Mouse (Mus musculus) limb, embryonic 11.5 days (tissue): ENCODE results near the gene Itga3. TPM values are rescaled to one million over a fixed set of nuclear protein-coding genes. Genes with fewer than 3 reads are reported as not detected.
A peak's percentile ranks its signal among the peaks of the same experiment; 100 is the strongest.

Experiments
- ATAC-seq: fragments of 200-750 bp; cut with Nextera tagmentation; 2 replicates; pipeline ENCODE4 v1.8.0; 2017; ENCODE audit warnings: low read depth; ENCODE audit not compliant: insufficient number of reproducible peaks, low FRiP score, low TSS enrichment
- DNase-seq: peaks from one replicate; pipeline ENCODE4 v3.0.0-alpha.2; 2015; ENCODE audit warnings: low spot score
- H3K27ac ChIP-seq: fragments of 300-500 bp; sonication (generic); replicated peaks from 2 replicates; pipeline ENCODE4 v1.5.1; 2014; ENCODE audit warnings: low read depth, mild to moderate bottlenecking, low read length
- H3K27me3 ChIP-seq: fragments of 300-500 bp; sonication (generic); 2 replicates; pipeline ENCODE4 v1.6.1; 2014; ENCODE audit warnings: mild to moderate bottlenecking, low read length, mixed read lengths; ENCODE audit not compliant: control insufficient read depth, insufficient read depth
- H3K36me3 ChIP-seq: fragments of 300-500 bp; sonication (generic); 2 replicates; pipeline ENCODE4 v1.6.1; 2014; ENCODE audit warnings: mild to moderate bottlenecking, low read length, moderate library complexity, mixed read lengths; ENCODE audit not compliant: control insufficient read depth, insufficient read depth
- H3K4me1 ChIP-seq: fragments of 300-500 bp; sonication (generic); 2 replicates; pipeline ENCODE4 v1.6.1; 2014; ENCODE audit warnings: low read length, mixed read lengths; ENCODE audit not compliant: control insufficient read depth, insufficient read depth
- H3K4me2 ChIP-seq: fragments of 300-500 bp; sonication (generic); 2 replicates; pipeline ENCODE4 v1.6.1; 2014; ENCODE audit warnings: low read depth, mild to moderate bottlenecking, moderate library complexity; ENCODE audit not compliant: severe bottlenecking
- H3K4me3 ChIP-seq: fragments of 300-500 bp; sonication (generic); 2 replicates; pipeline ENCODE4 v1.5.1; 2014; ENCODE audit warnings: low read depth, low read length
- H3K9ac ChIP-seq: fragments of 300-500 bp; sonication (generic); 2 replicates; pipeline ENCODE4 v1.6.1; 2014; ENCODE audit warnings: mild to moderate bottlenecking, low read length
- H3K9me3 ChIP-seq: fragments of 300-500 bp; sonication (generic); 2 replicates; pipeline ENCODE4 v1.6.1; 2016; ENCODE audit warnings: low read length; ENCODE audit not compliant: control insufficient read depth
- whole genome bisulfite sequencing: fragments of 180-500 bp; shearing (Covaris S2); extraction: QIAGEN DNeasy Blood & Tissue Kit; methylation state at CpG from one replicate; pipeline ENCODE4 v1.1.7; 2014; 5-methylcytosine and 5-hydroxymethylcytosine counted together
- polyA plus RNA-seq: library from polyadenylated mRNA; unstranded; fragments of >200 nt; fragmentation: Nextera tagmentation; extraction: Ambion mirVana; gene quantifications from 2 replicates; pipeline ENCODE4 v1.2.1, GENCODE M21; 2014

Itga3 gene
- polyA plus RNA-seq, 1 experiment from 2014 or later = 5.7 TPM

DNA sequence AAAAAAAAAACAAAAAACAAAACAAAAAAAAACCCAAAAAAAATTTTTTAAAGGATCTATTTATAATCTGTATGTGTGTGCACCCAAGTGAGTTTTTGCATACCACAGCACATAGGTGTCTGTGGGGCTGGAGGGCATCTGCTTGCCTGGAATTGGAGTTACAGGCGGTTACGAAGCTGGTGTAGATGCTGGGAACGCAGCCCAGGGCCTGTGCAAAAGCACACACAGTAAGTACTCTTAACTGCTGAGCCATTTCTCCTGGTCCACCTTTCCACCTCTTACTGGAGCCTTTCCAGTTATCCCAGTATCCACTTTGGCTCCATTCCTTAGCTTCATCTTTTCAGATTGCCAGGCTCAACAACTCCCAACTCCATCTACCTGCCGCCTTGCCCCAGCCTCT, 33.5 kb downstream of the Itga3 start:
- Histone ChIP-seq H3K9ac (no peak overlapping the region), H3K27ac (no peak overlapping the region)
- 92% methylated on average over 4 of the region's 4 CpGs for WGBS

GRCm38 (mm10) chr11:95042096-95042495, 34.5 kb downstream of the Itga3 start:
- Histone ChIP-seq H3K4me1 (peaks cover 4% of the 10 kb centered on the region; the same call in 1 of the 2 replicates), H3K4me3 (peak overlapping the region; percentile 22; the same call in 1 of the 2 replicates), H3K4me2 (peak overlapping the region; percentile 62), H3K27me3 (no peaks in the 10 kb centered on the region), H3K9me3 (no peaks in the 10 kb centered on the region), H3K36me3 (no peaks in the 10 kb centered on the region), H3K9ac (no peak overlapping the region), H3K27ac (no peak overlapping the region)
- WGBS = under 1% methylated on average over 11 of the region's 11 CpGs
- peak; percentile 90 for DNase-seq
- no peak for ATAC-seq

More for the DNA sequence above, 33.5 kb downstream of the Itga3 start:
- Histone ChIP-seq H3K27me3 (no peaks in the 10 kb centered on the region), H3K4me1 (peaks cover 4% of the 10 kb centered on the region; the same call in 1 of the 2 replicates), H3K9me3 (no peaks in the 10 kb centered on the region), H3K4me2 (no peak overlapping the region), H3K4me3 (no peak overlapping the region), H3K36me3 (no peaks in the 10 kb centered on the region)
- no peak for DNase-seq
- no peak for ATAC-seq

DNA sequence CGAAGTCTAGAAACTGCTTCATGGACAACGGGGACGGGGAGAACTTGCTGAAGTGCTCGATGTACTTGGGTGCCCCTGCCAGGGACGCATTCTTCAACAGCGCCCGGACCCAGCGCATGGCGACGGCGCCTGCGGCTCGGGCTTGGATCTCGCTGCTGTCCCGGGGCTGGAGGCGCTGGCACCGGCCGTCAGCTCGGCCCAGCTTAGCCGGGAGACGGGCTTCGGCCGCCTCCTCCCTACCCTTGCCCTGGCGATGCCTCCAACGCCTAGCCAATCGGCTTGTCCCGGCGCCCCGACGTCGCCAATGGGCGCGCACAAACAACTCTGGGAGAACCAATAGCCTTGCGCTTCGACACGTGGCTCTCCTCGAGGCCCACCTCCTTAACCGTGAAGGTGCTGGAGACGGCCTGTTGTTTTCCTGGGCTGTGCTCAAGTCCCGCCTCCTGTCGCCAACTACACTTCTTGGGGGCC, 35.4 kb downstream of the Itga3 start, which contains the start of gene Pdk2:
TSS of gene Pdk2 (minus strand) at position 216 of the 471 bp plus-strand sequence.
- ATAC-seq (peak; percentile 95), DNase-seq (peak; percentile 94)
- Histone ChIP-seq H3K4me3 (peak within 1 kb of the TSS; percentile 59), H3K36me3 (no peaks in the 10 kb centered on the region), H3K4me2 (peak within 1 kb of the TSS; percentile 66), H3K4me1 (peaks cover 4% of the 10 kb centered on the region; the same call in 1 of the 2 replicates), H3K27ac (no peak within 1 kb of the TSS), H3K9me3 (no peaks in the 10 kb centered on the region), H3K27me3 (no peaks in the 10 kb centered on the region), H3K9ac (peak within 1 kb of the TSS; percentile 52)
- under 1% methylated on average over 41 of the region's 41 CpGs for WGBS

DNA sequence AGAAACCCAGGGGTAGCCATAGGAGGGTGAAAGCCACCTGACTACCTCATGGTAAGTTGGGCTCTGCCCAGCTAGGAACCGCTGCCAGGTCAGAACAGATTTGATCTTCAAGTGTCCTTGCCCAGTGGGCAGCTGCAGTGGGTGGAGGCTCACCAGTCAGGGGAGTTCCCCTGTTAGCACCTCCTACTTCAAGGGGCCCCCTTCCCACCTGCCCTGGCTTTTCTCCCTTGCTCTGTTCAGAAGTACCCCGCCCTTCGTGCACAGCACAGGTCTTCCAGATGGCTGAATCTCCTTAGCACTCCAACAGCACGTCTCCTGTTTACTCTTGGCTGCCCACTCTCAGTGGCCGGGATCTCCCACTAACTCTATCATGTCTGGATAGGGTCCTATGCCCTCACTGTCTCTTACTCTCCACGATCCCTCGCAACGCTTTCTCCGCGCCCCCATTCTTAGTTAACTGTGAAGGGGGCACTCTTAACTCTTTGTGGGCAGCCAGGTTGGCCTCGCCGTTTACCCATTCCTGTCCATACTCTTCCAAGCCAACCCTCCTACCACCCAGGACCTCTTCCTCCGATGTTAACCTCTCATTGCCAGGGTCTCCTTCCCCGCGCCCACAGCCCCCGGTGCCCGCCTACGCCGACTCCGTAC, 36.0 kb downstream of the Itga3 start:
- no peaks in the 10 kb centered on the region; the same call in 1 of the 2 replicates for H3K36me3 ChIP-seq
- no peaks in the 10 kb centered on the region for H3K9me3 ChIP-seq
- peak overlapping the region; percentile 59 for H3K4me3 ChIP-seq
- peak overlapping the region; percentile 52 for H3K9ac ChIP-seq
- no peak overlapping the region for H3K27ac ChIP-seq
- ATAC-seq = peak; percentile 5
- peak; percentile 45 for DNase-seq
- H3K27me3 ChIP-seq = no peaks in the 10 kb centered on the region
- peak overlapping the region; percentile 66 for H3K4me2 ChIP-seq
- WGBS = 1% methylated on average over 20 of the region's 20 CpGs
- peaks cover 4% of the 10 kb centered on the region; the same call in 1 of the 2 replicates for H3K4me1 ChIP-seq

DNA sequence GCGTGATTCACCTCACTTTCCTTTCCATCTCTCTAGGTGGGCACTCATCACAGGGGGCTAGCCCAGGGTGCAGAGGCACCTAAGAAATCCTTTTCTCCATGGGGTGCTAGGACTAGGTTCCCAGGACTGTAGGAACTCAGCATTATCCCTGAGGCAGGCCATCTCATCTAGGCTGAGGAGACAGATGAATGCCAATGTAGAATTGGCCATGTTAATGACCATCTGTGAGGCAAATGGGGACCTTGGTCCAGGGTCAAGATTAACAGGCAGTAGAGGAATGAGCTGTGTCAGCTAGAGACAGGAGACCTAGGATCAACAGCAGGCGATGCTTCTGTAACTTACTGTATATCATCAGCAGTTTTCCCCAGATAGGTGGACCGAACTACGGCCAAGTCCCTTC, 36.8 kb downstream of the Itga3 start:
- Histone ChIP-seq H3K27me3 (no peaks in the 10 kb centered on the region), H3K27ac (no peak overlapping the region), H3K4me1 (peaks cover 4% of the 10 kb centered on the region; the same call in 1 of the 2 replicates), H3K9me3 (no peaks in the 10 kb centered on the region), H3K4me3 (no peak overlapping the region), H3K9ac (no peak overlapping the region), H3K36me3 (no peaks in the 10 kb centered on the region; the same call in 1 of the 2 replicates), H3K4me2 (no peak overlapping the region)
- no peak for DNase-seq
- WGBS = 86% methylated on average over 4 of the region's 4 CpGs
- ATAC-seq = no peak

DNA sequence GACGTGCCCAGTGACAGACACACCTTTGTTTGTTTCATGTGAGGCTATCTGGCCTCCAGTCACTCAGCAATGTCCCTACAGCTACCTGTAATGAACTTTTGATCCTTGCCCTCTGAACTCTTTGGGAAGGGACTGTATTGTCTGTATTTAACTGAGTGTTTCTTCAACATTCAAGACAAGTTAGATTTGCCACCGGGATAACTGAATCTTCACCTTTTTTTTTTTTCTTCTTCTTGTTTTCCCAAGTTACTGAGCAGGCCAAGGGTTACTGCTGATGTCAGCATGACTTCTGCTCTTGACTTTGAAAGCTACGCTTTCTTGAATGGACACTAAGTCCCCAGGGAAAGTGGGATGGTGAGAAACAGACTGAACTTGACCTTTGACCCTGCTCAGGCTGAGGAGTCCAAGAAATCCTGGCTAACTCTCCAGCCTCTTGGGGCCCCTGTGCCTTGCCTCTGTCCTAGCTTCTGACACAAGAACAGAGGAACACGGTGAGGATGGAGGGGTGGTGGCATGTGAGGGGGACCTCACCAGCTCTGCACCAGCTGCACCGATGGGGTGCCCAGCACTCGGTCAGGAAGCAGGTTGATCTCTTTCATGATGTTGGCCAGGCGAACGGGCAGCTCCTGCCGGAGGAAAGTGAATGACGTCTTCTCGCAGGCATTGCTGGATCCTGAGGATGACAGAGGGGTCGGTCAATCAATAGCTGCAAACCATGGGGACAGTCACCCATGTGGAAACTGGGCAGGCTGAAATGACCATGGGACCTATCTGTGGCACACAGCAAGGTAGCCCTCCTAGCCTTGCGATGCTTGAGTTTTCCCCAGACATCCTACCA, 37.6 kb downstream of the Itga3 start:
- DNase-seq = no peak
- H3K4me1 ChIP-seq = peaks cover 4% of the 10 kb centered on the region; the same call in 1 of the 2 replicates
- WGBS = 87% methylated on average over 13 of the region's 13 CpGs

GRCm38 (mm10) chr11:95038156-95038817, 38.3 kb downstream of the Itga3 start:
- ATAC-seq (no peak), DNase-seq (no peak)
- no peaks in the 10 kb centered on the region; the same call in 1 of the 2 replicates for H3K36me3 ChIP-seq
- H3K4me3 ChIP-seq = no peak overlapping the region
- peaks cover 4% of the 10 kb centered on the region; the same call in 1 of the 2 replicates for H3K4me1 ChIP-seq
- H3K27me3 ChIP-seq = no peaks in the 10 kb centered on the region
- H3K9ac ChIP-seq = no peak overlapping the region
- no peaks in the 10 kb centered on the region for H3K9me3 ChIP-seq
- no peak overlapping the region for H3K27ac ChIP-seq
- 84% methylated on average over 14 of the region's 14 CpGs for WGBS
- H3K4me2 ChIP-seq = no peak overlapping the region

More for the DNA sequence above, 37.6 kb downstream of the Itga3 start:
- no peak overlapping the region for H3K9ac ChIP-seq
- ATAC-seq = no peak
- no peak overlapping the region for H3K4me3 ChIP-seq
- H3K27me3 ChIP-seq = no peaks in the 10 kb centered on the region
- H3K4me2 ChIP-seq = no peak overlapping the region
- H3K27ac ChIP-seq = no peak overlapping the region
- H3K36me3 ChIP-seq = no peaks in the 10 kb centered on the region; the same call in 1 of the 2 replicates
- H3K9me3 ChIP-seq = no peaks in the 10 kb centered on the region

- no peak for ATAC-seq
- no peak overlapping the region for H3K27ac ChIP-seq
- H3K4me2 ChIP-seq = no peak overlapping the region
Observed at GRCm38 (mm10) chr11:95037306-95037705, 39.3 kb downstream of the Itga3 start.

More at GRCm38 (mm10) chr11:95037306-95037705, 39.3 kb downstream of the Itga3 start:
- no peak for DNase-seq
- Histone ChIP-seq H3K36me3 (no peaks in the 10 kb centered on the region; the same call in 1 of the 2 replicates), H3K9me3 (no peaks in the 10 kb centered on the region), H3K9ac (no peak overlapping the region), H3K4me3 (no peak overlapping the region), H3K27me3 (no peaks in the 10 kb centered on the region), H3K4me1 (peaks cover 4% of the 10 kb centered on the region; the same call in 1 of the 2 replicates)
- WGBS = 64% methylated on average over 6 of the region's 6 CpGs
